Mouse (Mus musculus) hematopoietic stem cell, adult 5-6 weeks (primary cell): ENCODE measurements around the gene Prmt9. TPM values are rescaled to one million over a fixed set of nuclear protein-coding genes. Genes with fewer than 3 reads are reported as not detected.

Experiments
- ATAC-seq, 2 experiments: fragments of 125-278 bp in 1 of 2; replicated peaks in 1 of 2; 2 replicates each; pipeline ENCODE4 v1.8.0; 2016 to 2017; ENCODE audit warnings: inconsistent platforms in 2 of 2, mild to moderate bottlenecking in 2 of 2, moderate number of reproducible peaks in 2 of 2, low read depth in 1 of 2, moderate TSS enrichment in 1 of 2; ENCODE audit not compliant: low FRiP score in 2 of 2, poor library complexity in 2 of 2, severe bottlenecking in 2 of 2, insufficient read depth in 1 of 2, low TSS enrichment in 1 of 2
- total RNA-seq: library from RNA; stranded (forward); fragments of 172-1452, 232-1000 nt; gene quantifications from 2 replicates; pipeline ENCODE4 v1.2.3, GENCODE M21; 2017

Gene Prmt9
- total RNA-seq, 1 experiment from 2014 or later, result 17.9 TPM

- no peak for ATAC-seq
Measured at GRCm38 (mm10) chr8:77522984-77523383, 26.2 kb upstream of the Prmt9 start.

GRCm38 (mm10) chr8:77524018-77524615, 25.1 kb upstream of the Prmt9 start:
- ATAC-seq, result no peak

DNA sequence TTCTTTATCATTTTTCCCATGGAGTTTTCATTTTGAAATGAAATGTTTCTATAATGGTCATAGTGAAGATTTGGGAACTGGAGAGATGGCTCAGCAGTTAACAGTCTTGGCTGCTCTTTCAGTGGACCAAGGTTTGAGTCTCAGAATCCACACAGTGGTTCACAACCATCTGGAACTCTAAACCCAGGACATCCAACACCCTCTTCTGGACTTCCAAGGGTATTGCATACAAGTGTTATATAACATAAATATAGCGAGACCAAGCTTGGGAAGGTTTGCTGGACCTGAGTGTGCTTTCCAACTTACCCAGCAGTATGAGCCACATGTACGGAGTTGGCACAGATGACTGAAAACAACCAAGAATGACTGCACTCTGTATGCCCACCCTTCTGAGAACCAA, 24.3 kb upstream of the Prmt9 start:
- peak; percentile 14 to 48; a peak in 1 of 4 replicates for ATAC-seq

DNA sequence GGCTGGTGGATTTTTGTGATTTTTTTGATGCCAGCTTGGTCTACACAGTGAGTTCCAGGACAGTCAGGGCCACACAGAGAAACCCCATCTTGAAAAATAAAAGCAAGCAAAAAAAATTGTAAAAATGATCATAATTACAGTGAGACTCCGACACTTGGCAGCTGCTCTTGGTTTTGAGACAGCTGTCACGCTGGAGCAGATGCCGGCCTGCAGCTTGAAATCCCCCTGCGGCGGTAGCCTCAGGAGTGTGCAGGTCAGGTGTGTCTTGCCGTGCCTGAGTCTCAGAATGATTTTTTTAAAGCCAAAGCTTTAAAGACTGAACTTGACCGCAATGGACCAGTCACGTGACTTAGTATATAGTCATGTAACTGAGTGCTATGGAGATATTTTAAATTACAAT, 23.1 kb upstream of the Prmt9 start:
- no peak for ATAC-seq

DNA sequence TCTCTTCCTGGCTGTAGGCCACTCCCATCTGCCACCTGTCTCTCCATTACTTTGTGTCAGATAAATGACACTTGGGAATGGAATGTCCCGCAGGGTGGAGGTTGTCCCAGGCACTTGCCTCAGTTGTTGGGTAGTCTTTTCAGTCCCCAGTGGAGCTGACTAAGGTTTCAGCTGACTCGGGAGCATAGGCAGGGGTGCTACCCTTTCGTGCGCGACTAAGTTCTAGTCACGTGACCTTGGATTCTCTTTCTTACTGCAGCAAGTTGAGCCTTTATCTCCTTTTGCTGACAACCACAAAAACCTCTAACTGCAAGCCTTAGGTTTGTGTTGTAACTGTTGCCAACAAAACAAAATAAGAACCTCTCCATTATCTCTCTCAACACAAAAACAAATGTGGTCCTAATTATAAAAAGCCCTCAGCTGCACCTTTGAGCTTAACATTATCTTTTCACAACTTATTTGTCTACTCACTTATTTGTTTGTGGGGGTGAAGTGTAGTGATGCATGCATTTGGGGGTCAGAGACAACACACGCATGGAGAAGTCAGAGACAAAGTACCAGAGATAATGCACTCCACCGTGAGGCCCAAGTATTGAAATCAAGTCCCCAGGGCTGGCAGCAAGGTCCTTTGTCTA, 14.7 kb upstream of the Prmt9 start:
- ATAC-seq, result peak; percentile 48 to 50; a peak in 2 of 4 replicates

DNA sequence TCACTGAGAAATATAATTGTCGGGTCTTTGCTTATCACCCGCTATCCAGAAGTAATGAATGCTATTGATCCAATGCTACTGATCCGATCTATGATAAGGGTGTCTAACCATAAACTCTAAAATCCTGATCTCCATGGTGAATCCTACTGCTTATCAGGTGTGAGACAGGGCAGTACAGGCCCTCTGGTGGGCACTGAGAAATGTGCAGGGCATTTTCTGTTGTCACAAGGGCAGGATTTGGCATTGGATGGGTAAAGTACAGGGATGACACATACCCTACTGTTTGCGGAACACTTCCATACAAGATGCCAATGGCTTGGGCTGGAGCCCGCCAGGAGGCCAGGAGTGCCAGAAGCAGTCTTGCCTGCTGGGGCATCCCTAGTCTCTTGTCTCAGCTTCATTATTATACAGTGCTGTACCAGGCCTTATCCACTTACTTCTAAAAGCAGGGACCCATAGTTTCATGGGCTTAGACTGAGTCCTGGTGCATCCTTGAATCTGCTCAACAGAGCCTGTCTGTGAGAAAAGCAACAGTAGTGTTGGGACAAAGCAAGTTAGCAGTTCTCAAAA, 14.1 kb upstream of the Prmt9 start:
- ATAC-seq, result peak; percentile 75 to 82

- no peak for ATAC-seq
Measured at GRCm38 (mm10) chr8:77536821-77537220, 12.4 kb upstream of the Prmt9 start.

DNA sequence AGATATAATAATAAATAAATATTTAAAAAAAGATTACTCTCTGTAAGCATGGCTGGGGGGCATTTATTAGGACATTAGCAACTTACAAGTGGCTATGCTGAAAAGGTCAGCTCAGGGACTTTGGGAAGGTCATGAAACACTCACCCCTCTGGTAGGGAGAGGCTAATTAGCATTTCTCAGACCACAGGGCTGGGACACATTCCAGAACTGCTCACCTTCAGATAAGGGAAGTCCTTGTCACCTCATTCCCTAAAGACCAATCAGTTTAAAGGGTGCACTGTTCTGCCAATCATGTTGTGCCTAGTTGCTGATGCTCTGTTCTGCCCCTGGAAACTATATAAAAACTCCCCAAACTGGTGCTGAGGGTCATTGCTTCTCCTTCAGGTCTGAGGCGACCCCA, 10.9 kb upstream of the Prmt9 start:
- no peak for ATAC-seq

GRCm38 (mm10) chr8:77543152-77543777, 5.9 kb upstream of the Prmt9 start:
- no peak for ATAC-seq

DNA sequence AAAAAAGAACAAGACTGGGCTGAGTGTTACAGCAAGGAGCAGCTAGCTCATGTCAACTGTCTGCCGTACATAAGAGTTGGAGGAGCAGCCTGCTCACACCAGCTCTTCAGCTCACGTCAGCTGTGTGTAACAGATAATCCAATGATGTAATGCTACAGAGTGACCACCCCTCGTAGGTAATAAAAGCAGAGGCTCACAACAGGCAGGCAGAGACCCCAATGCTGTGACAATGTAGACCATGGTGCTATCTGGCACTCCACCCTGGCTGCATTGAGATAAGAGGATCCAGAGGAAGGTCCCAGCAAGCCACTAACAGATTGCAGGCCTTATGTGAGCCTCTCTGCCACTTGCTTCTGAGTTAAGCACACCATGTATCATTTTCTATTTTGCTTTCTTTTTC, 4.8 kb upstream of the Prmt9 start:
- ATAC-seq, result no peak

DNA sequence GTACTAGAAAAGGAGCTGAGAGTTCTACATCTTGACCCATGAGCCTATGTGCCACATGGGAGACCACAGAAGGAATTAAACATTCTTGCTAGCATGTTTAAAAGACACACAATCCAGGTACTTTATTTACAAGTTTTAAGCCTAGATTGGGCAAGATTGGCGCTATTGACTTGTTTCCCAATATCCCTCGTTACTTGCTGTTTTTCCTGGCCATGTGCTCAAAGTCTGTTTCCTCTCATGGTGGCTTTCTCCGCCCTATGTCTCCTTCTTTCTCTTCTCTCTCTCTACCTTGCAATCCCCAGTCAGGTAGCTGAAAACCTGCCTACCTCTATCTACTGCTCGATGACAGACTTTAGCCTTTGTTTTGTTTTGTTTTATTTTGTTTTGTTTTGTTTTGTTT, 3.6 kb upstream of the Prmt9 start:
- no peak for ATAC-seq

DNA sequence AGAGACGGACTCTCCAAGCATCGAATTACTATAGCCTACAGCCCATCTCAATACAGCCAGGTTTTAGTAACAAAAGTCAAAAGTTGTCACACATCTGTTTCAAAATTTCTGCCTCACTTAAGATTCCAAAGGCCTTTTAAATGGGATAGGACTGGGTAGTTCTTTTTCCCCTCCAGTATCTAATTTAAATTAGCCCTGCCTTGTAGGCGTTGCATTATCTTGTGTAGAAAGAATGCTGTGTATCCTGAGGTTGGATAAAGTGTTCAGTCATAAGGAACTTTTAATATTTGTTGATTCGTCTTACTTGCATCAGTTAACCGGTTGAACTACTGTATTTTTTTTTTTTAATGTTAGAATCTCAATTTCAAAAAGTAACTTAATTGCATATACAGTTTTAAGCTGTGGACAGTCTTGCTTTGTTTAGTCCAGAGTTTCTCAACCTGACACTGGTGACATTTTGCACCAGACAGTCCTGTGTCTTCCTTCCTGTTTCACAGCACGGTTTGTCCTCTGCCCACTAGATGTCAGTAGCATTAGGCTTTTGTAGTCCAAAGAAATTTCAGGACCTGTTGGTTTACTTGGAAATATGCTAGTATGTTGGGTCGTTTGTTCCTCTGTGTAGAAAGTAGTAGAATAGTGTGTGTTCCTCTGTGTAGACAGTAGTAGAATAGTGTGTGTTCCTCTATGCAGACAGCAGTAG, 834 bp downstream of the Prmt9 start:
- ATAC-seq, result peak; percentile 54 to 82; a peak in 3 of 4 replicates

DNA sequence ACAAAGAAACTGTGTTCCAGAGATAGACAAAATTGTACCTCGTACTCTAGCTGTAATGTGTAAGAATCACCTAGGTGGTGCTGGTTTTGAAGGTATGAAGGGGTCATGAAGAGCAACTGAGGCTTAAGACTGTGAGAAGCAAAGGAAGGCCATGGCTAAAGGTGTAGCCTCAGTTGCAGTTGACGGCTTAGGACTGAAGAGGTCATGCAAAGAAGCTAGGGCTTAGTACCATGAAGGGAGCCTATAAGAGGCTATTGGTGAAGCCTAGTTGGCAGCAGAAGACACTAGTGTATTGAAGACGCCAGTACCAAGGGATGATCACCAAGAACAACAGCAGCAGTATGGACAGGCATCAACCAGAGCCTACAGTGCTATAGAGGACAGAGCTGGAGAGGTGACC, 3.3 kb downstream of the Prmt9 start:
- no peak for ATAC-seq

- no peak for ATAC-seq
Measured at GRCm38 (mm10) chr8:77561441-77561840, 12.2 kb downstream of the Prmt9 start.

DNA sequence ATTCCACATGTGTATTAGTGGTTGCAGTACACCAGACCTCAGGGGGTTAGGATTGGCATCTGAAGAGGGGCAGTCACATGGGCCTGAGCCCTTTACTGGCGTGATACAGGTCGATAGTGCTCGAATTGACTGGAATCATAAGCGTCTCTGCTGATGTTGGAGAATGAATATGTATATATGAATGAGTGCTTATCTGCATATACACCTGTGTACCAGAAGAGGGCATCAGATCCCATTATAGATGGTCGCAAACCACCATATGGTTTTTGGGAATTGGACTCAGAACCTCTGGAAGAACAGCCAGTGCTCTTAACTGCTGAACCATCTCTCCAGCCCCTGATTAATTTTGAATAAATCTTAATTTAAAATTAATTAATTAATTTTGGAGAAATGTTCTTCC, 25.0 kb downstream of the Prmt9 start:
- ATAC-seq, result no peak

- ATAC-seq, result no peak
Measured at GRCm38 (mm10) chr8:77577674-77578073, 28.5 kb downstream of the Prmt9 start.

DNA sequence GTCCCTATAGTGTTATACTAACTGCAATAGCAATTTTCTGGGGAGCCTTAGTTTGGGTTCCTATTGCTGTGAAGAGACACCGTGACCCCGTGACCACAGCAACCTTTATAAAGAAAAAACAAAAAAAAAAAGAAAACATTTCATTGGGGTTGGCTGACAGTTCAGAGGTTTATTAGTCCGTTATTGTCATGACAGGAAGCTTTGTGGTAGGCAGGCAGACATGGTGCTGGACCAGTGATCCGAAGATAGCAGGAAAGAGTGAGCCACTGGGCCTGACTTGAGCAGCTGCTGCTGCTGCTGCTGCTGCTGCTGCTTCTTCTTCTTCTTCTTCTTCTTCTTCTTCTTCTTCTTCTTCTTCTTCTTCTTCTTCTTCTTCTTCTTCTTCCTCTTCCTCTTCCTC, 35.0 kb downstream of the Prmt9 start:
- no peak for ATAC-seq

DNA sequence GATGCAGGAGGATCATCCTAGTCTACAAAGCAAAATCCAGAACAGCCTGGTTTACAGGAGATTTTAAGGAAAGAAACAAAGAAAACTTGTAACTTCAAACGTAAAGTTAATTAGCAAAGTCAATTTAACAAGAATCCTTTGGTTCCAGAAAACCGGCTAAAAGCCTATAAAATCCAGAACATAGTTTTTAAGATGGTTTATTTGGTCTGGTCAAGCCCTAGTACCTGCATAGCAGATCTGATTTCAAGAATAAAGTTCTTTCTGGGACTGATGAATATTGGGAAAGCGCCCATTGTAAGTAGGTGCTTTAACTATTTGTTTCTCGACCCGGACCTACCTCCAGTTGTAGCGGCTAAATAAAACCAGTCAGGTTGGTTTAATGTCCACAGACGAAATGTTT, 60.4 kb downstream of the Prmt9 start:
- ATAC-seq, result no peak
